Mouse (Mus musculus) macrophage (primary cell): Measurements from ENCODE around the gene Cdc42se2. TPM values are rescaled to one million over a fixed set of nuclear protein-coding genes. Genes with fewer than 3 reads are reported as not detected.

Source experiments
- H3K27ac ChIP-seq: fragments of 350-480 bp; formaldehyde crosslinking; 2 replicates; pipeline ENCODE4 v1.9.0; 2021
- H3K36me3 ChIP-seq: fragments of 350-480 bp; formaldehyde crosslinking; 2 replicates; pipeline ENCODE4 v1.9.0; 2021; ENCODE audit errors: inconsistent target
- H3K4me3 ChIP-seq: fragments of 350-480 bp; formaldehyde crosslinking; 2 replicates; pipeline ENCODE4 v1.9.0; 2021; ENCODE audit errors: inconsistent target
- H3K79me2 ChIP-seq: fragments of 350-480 bp; formaldehyde crosslinking; 2 replicates; pipeline ENCODE4 v1.9.0; 2021; ENCODE audit errors: inconsistent target
- WGBS: methylation state at CpG from one replicate; pipeline ENCODE4 v1.1.7; 2026; ENCODE audit warnings: inconsistent platforms; ENCODE audit not compliant: missing documents; 5-methylcytosine and 5-hydroxymethylcytosine counted together
- polyA plus RNA-seq: library from polyadenylated mRNA; stranded (reverse); fragments of 250-400 nt; gene quantifications from 3 replicates; pipeline ENCODE4 v1.2.4, GENCODE M21; 2018; ENCODE audit warnings: inconsistent platforms

The Cdc42se2 gene
- polyA plus RNA-seq, 1 experiment from 2014 or later = 72.7 TPM

- H3K36me3 ChIP-seq = peaks cover 28% of the 10 kb centered on the region; the same call in 1 of the 2 replicates
- H3K27ac ChIP-seq = peak overlapping the region; percentile 28
- WGBS = 93% methylated on average over 8 of the region's 10 CpGs
- H3K4me3 ChIP-seq = no peak overlapping the region
- H3K79me2 ChIP-seq = peaks cover 100% of the 10 kb centered on the region
Measured at GRCm38 (mm10) chr11:54754301-54755147, 33.0 kb downstream of the Cdc42se2 start.

- Histone ChIP-seq H3K27ac (no peak overlapping the region), H3K4me3 (no peak overlapping the region), H3K36me3 (peaks cover 39% of the 10 kb centered on the region; the same call in 1 of the 2 replicates), H3K79me2 (peaks cover 100% of the 10 kb centered on the region)
- 98% methylated on average over 4 of the region's 4 CpGs for WGBS
Measured at GRCm38 (mm10) chr11:54751502-54751901, 36.0 kb downstream of the Cdc42se2 start.

- peaks cover 100% of the 10 kb centered on the region for H3K79me2 ChIP-seq
- H3K4me3 ChIP-seq = no peak overlapping the region
- no peak overlapping the region for H3K27ac ChIP-seq
- peaks cover 44% of the 10 kb centered on the region for H3K36me3 ChIP-seq
Measured at GRCm38 (mm10) chr11:54748891-54749290, 38.6 kb downstream of the Cdc42se2 start.

- Histone ChIP-seq H3K79me2 (peaks cover 100% of the 10 kb centered on the region), H3K36me3 (peaks cover 32% of the 10 kb centered on the region)
- 100% methylated on average over 1 of the region's 1 CpGs for WGBS
Measured at GRCm38 (mm10) chr11:54744231-54744630, 43.2 kb downstream of the Cdc42se2 start.

GRCm38 (mm10) chr11:54741330-54741729, 46.1 kb downstream of the Cdc42se2 start:
- WGBS = 93% methylated on average over 2 of the region's 2 CpGs
- peaks cover 100% of the 10 kb centered on the region for H3K79me2 ChIP-seq
- no peak overlapping the region for H3K4me3 ChIP-seq
- peaks cover 32% of the 10 kb centered on the region for H3K36me3 ChIP-seq
- no peak overlapping the region for H3K27ac ChIP-seq

More at GRCm38 (mm10) chr11:54744231-54744630, 43.2 kb downstream of the Cdc42se2 start:
- no peak overlapping the region for H3K4me3 ChIP-seq
- H3K27ac ChIP-seq = no peak overlapping the region

GRCm38 (mm10) chr11:54739012-54739750, 48.3 kb downstream of the Cdc42se2 start:
- Histone ChIP-seq H3K27ac (no peak overlapping the region), H3K79me2 (peaks cover 100% of the 10 kb centered on the region), H3K36me3 (peaks cover 32% of the 10 kb centered on the region), H3K4me3 (no peak overlapping the region)
- WGBS = 96% methylated on average over 4 of the region's 4 CpGs

GRCm38 (mm10) chr11:54736903-54737302, 50.6 kb downstream of the Cdc42se2 start:
- Histone ChIP-seq H3K36me3 (peaks cover 28% of the 10 kb centered on the region), H3K79me2 (peaks cover 99% of the 10 kb centered on the region), H3K4me3 (no peak overlapping the region), H3K27ac (no peak overlapping the region)
- 42% methylated on average over 3 of the region's 5 CpGs for whole genome bisulfite sequencing

- Histone ChIP-seq H3K4me3 (no peak overlapping the region), H3K27ac (no peak overlapping the region), H3K36me3 (peaks cover 26% of the 10 kb centered on the region), H3K79me2 (peaks cover 97% of the 10 kb centered on the region)
- 80% methylated on average over 1 of the region's 1 CpGs for WGBS
Measured at GRCm38 (mm10) chr11:54735114-54735513, 52.4 kb downstream of the Cdc42se2 start.

GRCm38 (mm10) chr11:54733546-54733945, 53.9 kb downstream of the Cdc42se2 start:
- 52% methylated on average over 6 of the region's 7 CpGs for WGBS
- peaks cover 97% of the 10 kb centered on the region for H3K79me2 ChIP-seq
- H3K36me3 ChIP-seq = peaks cover 16% of the 10 kb centered on the region
- H3K4me3 ChIP-seq = no peak overlapping the region
- H3K27ac ChIP-seq = no peak overlapping the region

GRCm38 (mm10) chr11:54731367-54731766, 56.1 kb downstream of the Cdc42se2 start:
- Histone ChIP-seq H3K27ac (no peak overlapping the region), H3K79me2 (peaks cover 92% of the 10 kb centered on the region), H3K4me3 (no peak overlapping the region), H3K36me3 (peaks cover 11% of the 10 kb centered on the region; the same call in 1 of the 2 replicates)
- WGBS = 71% methylated on average over 7 of the region's 7 CpGs

- 86% methylated on average over 5 of the region's 5 CpGs for WGBS
- Histone ChIP-seq H3K36me3 (peaks cover 11% of the 10 kb centered on the region; the same call in 1 of the 2 replicates), H3K27ac (no peak overlapping the region), H3K4me3 (no peak overlapping the region), H3K79me2 (peaks cover 92% of the 10 kb centered on the region)
Measured at GRCm38 (mm10) chr11:54730931-54731330, 56.5 kb downstream of the Cdc42se2 start.

- H3K79me2 ChIP-seq = peaks cover 92% of the 10 kb centered on the region
- peak overlapping the region; percentile 72 for H3K27ac ChIP-seq
- H3K36me3 ChIP-seq = peaks cover 4% of the 10 kb centered on the region; the same call in 1 of the 2 replicates
- 72% methylated on average over 3 of the region's 3 CpGs for WGBS
- no peak overlapping the region for H3K4me3 ChIP-seq
Measured at GRCm38 (mm10) chr11:54729311-54729710, 58.2 kb downstream of the Cdc42se2 start.

GRCm38 (mm10) chr11:54728371-54728770, 59.1 kb downstream of the Cdc42se2 start:
- WGBS = 50% methylated on average over 2 of the region's 2 CpGs
- peak overlapping the region; percentile 72 for H3K27ac ChIP-seq
- H3K79me2 ChIP-seq = peaks cover 92% of the 10 kb centered on the region
- peaks cover 6% of the 10 kb centered on the region; the same call in 1 of the 2 replicates for H3K36me3 ChIP-seq
- H3K4me3 ChIP-seq = no peak overlapping the region

- H3K27ac ChIP-seq = peak overlapping the region; percentile 72
- 24% methylated on average over 5 of the region's 5 CpGs for WGBS
- peaks cover 91% of the 10 kb centered on the region for H3K79me2 ChIP-seq
- no peak overlapping the region for H3K4me3 ChIP-seq
- peaks cover 15% of the 10 kb centered on the region for H3K36me3 ChIP-seq
Measured at GRCm38 (mm10) chr11:54727327-54727901, 60.1 kb downstream of the Cdc42se2 start.
